In genomic region chr7:114692339-114692738, GRCm38 (mm10) we compare ENCODE assay signal across 13 mouse cellular contexts. TPM values are rescaled to one million over a fixed set of nuclear protein-coding genes. Genes with fewer than 3 reads are reported as not detected.
DNase-seq lines count a peak whose midpoint lies in the region; ATAC-seq and TF ChIP-seq lines count a peak whose summit lies in the region.
"Had no signal": no experiment of that assay in that cellular context is flagged by ENCODE, and none has a peak within 500 bp of the region (broad histone marks: within the 10 kb centered on the region; RNA-seq: fewer than 3 reads in every experiment).

No protein-coding gene starts in this region.

- DNase-seq in heart, postnatal 0 days (ENCODE audit: low spot score): no peak
- no peak for DNase-seq in heart, adult 18-20 months
- DNase-seq in lung, embryonic 14.5 days: peak; percentile 24
- no peak for DNase-seq in lung, postnatal 10 days
- DNase-seq in NIH3T3 (ENCODE audit: low read depth): peak; percentile 3
- DNase-seq in cerebellum, postnatal 4 days (ENCODE audit: low spot score in 2 of 2): no peak
- DNase-seq: cerebellum, adult 11-12 months had no signal

- H3K4me3 ChIP-seq in heart, postnatal 0 days (ENCODE audit: low read depth, low read length): no peak overlapping the region
- no peak overlapping the region for H3K4me3 ChIP-seq in lung, embryonic 14.5 days (ENCODE audit: low read depth, low read length)

- TF ChIP-seq EP300 in heart, postnatal 0 days (IDR thresholded peaks at IDR 0.05; ENCODE audit: low read depth): no peak

- H3K27ac ChIP-seq in heart, postnatal 0 days (ENCODE audit: low read depth): no peak overlapping the region
- no peak overlapping the region for H3K27ac ChIP-seq in lung, embryonic 14.5 days (ENCODE audit: low read depth)

- no peaks in the 10 kb centered on the region for H3K9me3 ChIP-seq in heart, postnatal 0 days (replicated peaks; ENCODE audit: control insufficient read depth, low read length)
- H3K9me3 ChIP-seq in lung, embryonic 14.5 days (ENCODE audit: low read depth, low read length): no peaks in the 10 kb centered on the region

- H3K4me2 ChIP-seq in heart, postnatal 0 days (ENCODE audit: low read depth, low read length): no peak overlapping the region
- no peak overlapping the region for H3K4me2 ChIP-seq in lung, embryonic 14.5 days

- no peaks in the 10 kb centered on the region for H3K4me1 ChIP-seq in heart, postnatal 0 days (ENCODE audit: control insufficient read depth, insufficient read depth)
- H3K4me1 ChIP-seq in lung, embryonic 14.5 days (ENCODE audit: insufficient read depth): no peaks in the 10 kb centered on the region

- TF ChIP-seq CTCF in heart, postnatal 0 days (IDR thresholded peaks at IDR 0.05; ENCODE audit: low read depth): peak; percentile 38
- TF ChIP-seq CTCF in lung, embryonic 14.5 days (IDR thresholded peaks at IDR 0.05; ENCODE audit: low read depth): peak; percentile 41

- ATAC-seq in heart, postnatal 0 days (ENCODE audit: insufficient read depth, low read depth): no peak
- no peak for ATAC-seq in lung, embryonic 14.5 days (ENCODE audit: insufficient read depth)
- peak; percentile 65; the same call in 1 of the 2 replicates for ATAC-seq in megakaryocyte-erythroid progenitor cell, adult 5-6 weeks (replicated peaks; ENCODE audit: low FRiP score, low TSS enrichment, poor library complexity, severe bottlenecking)
- ATAC-seq in erythroid progenitor cell, adult 5-6 weeks (replicated peaks; ENCODE audit: low FRiP score, poor library complexity, severe bottlenecking): no peak

- no peak overlapping the region for H3K9ac ChIP-seq in heart, postnatal 0 days (replicated peaks; ENCODE audit: low read depth, low read length)
- no peak overlapping the region for H3K9ac ChIP-seq in lung, embryonic 14.5 days

- no peaks in the 10 kb centered on the region for H3K36me3 ChIP-seq in heart, postnatal 0 days (replicated peaks; ENCODE audit: control insufficient read depth, insufficient read depth, low read length)
- H3K36me3 ChIP-seq in lung, embryonic 14.5 days (ENCODE audit: insufficient read depth): no peaks in the 10 kb centered on the region

- H3K27me3 ChIP-seq in heart, postnatal 0 days (ENCODE audit: control insufficient read depth, insufficient read depth, low read length): no peaks in the 10 kb centered on the region
- H3K27me3 ChIP-seq in lung, embryonic 14.5 days (ENCODE audit: insufficient read depth, low read length): no peaks in the 10 kb centered on the region

RNA-seq across cellular contexts. Expression of gene Calcb, which starts 26.1 kb away (rescaled TPM):
- 0.58 and 1.3 TPM in 2 replicates for total RNA-seq in heart, postnatal 0 days (2014; rRNA removed; ENCODE audit: low replicate concordance)
- 0.65 and 1.7 TPM in 2 replicates for polyA plus RNA-seq in heart, postnatal 0 days (2015; fragmentation: Nextera tagmentation; extraction: Ambion mirVana)
- total RNA-seq in heart, adult 18-20 months (2021): 1 to 10 TPM in 1 of 2 experiments, not detected in 1; 1.1 TPM
- 0.38 and 0.53 TPM in 2 replicates for polyA plus RNA-seq in lung, embryonic 14.5 days (2014; fragmentation: Nextera tagmentation; extraction: Ambion mirVana)
- total RNA-seq in megakaryocyte-erythroid progenitor cell, adult 5-6 weeks (2014; fragmentation: Nextera tagmentation): not detected in 2 replicates
- not detected in 2 replicates for total RNA-seq in megakaryocyte-erythroid progenitor cell, adult 5-6 weeks (2017)
- total RNA-seq in erythroid progenitor cell, adult 5-6 weeks (2015; ENCODE audit: low replicate concordance): not detected in 2 replicates
- total RNA-seq in erythroid progenitor cell, adult 5-6 weeks (2017; ENCODE audit: low replicate concordance): not detected in 2 replicates
- total RNA-seq: left cerebral cortex, postnatal 25 days; megakaryocyte progenitor cell, adult 5-6 weeks; neutrophil, adult 5-6 weeks had no signal

RNA-seq across cellular contexts. Expression of gene Insc, which starts 51.2 kb away (rescaled TPM):
- total RNA-seq in heart, postnatal 0 days (2014; rRNA removed; ENCODE audit: low replicate concordance): 16.8 and 22.5 TPM in 2 replicates
- 3.2 and 3.7 TPM in 2 replicates for polyA plus RNA-seq in heart, postnatal 0 days (2015; fragmentation: Nextera tagmentation; extraction: Ambion mirVana)
- total RNA-seq in heart, adult 18-20 months (2021): under 1 TPM; 0.26 to 0.52 TPM
- polyA plus RNA-seq in lung, embryonic 14.5 days (2014; fragmentation: Nextera tagmentation; extraction: Ambion mirVana): 3.1 and 3.3 TPM in 2 replicates
- not detected in 2 replicates for total RNA-seq in megakaryocyte-erythroid progenitor cell, adult 5-6 weeks (2014; fragmentation: Nextera tagmentation)
- total RNA-seq in megakaryocyte-erythroid progenitor cell, adult 5-6 weeks (2017): not detected in 2 replicates
- not detected in 2 replicates for total RNA-seq in erythroid progenitor cell, adult 5-6 weeks (2015; ENCODE audit: low replicate concordance)
- not detected in 2 replicates for total RNA-seq in erythroid progenitor cell, adult 5-6 weeks (2017; ENCODE audit: low replicate concordance)
- total RNA-seq: megakaryocyte progenitor cell, adult 5-6 weeks; neutrophil, adult 5-6 weeks had no signal

RNA-seq across cellular contexts. Expression of gene Calca, which starts 56.2 kb away (rescaled TPM):
- total RNA-seq in heart, postnatal 0 days (2014; rRNA removed; ENCODE audit: low replicate concordance): 6.0 TPM in 1 of 2 replicates, not detected in the other
- 3.0 TPM in 2 replicates for polyA plus RNA-seq in heart, postnatal 0 days (2015; fragmentation: Nextera tagmentation; extraction: Ambion mirVana)
- total RNA-seq in heart, adult 18-20 months (2021): not detected
- 1.5 and 2.2 TPM in 2 replicates for polyA plus RNA-seq in lung, embryonic 14.5 days (2014; fragmentation: Nextera tagmentation; extraction: Ambion mirVana)
- total RNA-seq in megakaryocyte-erythroid progenitor cell, adult 5-6 weeks (2014; fragmentation: Nextera tagmentation): not detected in 2 replicates
- total RNA-seq in megakaryocyte-erythroid progenitor cell, adult 5-6 weeks (2017): not detected in 2 replicates
- not detected in 2 replicates for total RNA-seq in erythroid progenitor cell, adult 5-6 weeks (2015; ENCODE audit: low replicate concordance)
- total RNA-seq in erythroid progenitor cell, adult 5-6 weeks (2017; ENCODE audit: low replicate concordance): not detected in 2 replicates
- total RNA-seq: heart, adult 8-10 months; megakaryocyte progenitor cell, adult 5-6 weeks; neutrophil, adult 5-6 weeks had no signal

Comparison
In these comparisons a context has a peak if more than half of its experiments do, and no peak if none do; other contexts are left out.
1. DNase-seq: peak in lung, embryonic 14.5 days (single experiment) and NIH3T3 (single experiment); none in heart, postnatal 0 days (single experiment), heart, adult 18-20 months (0 of 2), lung, postnatal 10 days (single experiment) and cerebellum, postnatal 4 days (0 of 2).
2. RNA of gene Insc, which starts 51.2 kb away (total RNA-seq): 16.8 to 22.5 TPM in heart, postnatal 0 days; 0.26 to 0.52 TPM in heart, adult 18-20 months, not detected in megakaryocyte-erythroid progenitor cell, adult 5-6 weeks and not detected in erythroid progenitor cell, adult 5-6 weeks; every median in the first group is over 10 times any median in the second.